Mouse (Mus musculus): ENCODE measurements around the gene Rasl11a.

Rasl11a gene

GRCm38 (mm10) chr5:146844945-146845365 lies at the start of gene Rasl11a:
Rasl11a (plus strand) TSS chr5:146845071.
- DNase-seq (ENCODE audit: low spot score): peak; percentile 76

DNA sequence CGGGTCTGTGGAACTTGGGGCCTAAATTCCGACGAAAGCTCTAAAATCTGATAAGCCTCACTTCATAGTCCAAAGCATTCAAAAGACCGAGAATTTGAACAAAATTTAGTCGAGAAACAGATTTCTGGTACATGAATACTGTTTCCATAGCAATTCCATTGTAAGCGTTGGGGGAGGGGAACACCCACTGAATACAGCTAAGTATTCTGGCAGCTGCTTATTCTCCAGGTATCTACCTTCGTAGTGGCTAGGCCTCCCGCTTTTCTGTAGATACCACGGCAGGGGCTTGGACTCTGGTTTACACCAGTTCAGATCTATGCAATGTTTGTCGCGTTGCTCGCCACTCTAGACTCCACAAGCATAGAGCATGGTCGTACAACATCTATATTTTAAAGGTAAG lies 49.1 kb upstream of the Rasl11a start:
- DNase-seq (ENCODE audit: low spot score): no peak

GRCm38 (mm10) chr5:146798031-146798430 lies 46.8 kb upstream of the Rasl11a start:
- no peak for DNase-seq (ENCODE audit: low spot score)

DNA sequence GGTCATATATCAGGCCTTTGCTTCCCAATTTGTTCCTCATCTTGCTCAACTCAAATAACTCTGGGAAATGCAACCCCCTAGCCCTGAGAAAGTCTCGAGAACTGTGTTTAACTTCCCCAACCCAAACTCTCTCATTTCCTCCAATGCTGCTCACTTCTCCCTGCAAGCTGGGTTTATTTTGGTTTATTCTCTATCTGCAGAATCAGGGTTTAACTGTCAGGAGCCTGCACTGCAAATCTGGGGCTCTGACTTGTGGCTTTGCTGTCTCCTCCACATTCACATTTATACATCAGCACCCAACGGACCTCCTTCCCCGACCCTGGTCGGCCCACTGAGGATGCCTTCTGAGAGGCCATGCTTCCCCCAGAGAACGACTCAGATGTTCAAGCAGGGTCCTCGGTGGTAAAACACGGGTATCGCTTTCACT lies 38.9 kb upstream of the Rasl11a start:
- DNase-seq (ENCODE audit: low spot score): no peak

DNA sequence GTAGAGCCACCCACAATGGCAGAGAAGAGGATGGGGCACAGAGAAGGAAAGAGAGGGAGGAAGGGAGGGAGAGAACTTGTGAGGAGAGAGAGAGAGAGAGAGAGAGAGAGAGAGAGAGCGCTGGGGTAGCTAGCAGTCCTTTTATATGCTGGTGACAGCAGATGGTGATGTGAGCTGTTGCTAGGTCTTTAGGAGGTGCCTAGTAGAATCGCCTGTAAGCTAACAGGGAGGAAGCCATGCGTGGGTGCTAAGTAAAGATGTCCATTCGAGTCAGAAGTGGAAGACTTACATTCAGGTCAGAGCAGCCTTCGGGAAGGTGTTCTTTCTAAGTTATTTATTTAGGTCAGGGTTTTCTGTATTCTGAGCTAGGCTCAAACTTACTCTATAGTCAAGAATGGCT lies 34.9 kb upstream of the Rasl11a start:
- DNase-seq (ENCODE audit: low spot score): no peak

DNA sequence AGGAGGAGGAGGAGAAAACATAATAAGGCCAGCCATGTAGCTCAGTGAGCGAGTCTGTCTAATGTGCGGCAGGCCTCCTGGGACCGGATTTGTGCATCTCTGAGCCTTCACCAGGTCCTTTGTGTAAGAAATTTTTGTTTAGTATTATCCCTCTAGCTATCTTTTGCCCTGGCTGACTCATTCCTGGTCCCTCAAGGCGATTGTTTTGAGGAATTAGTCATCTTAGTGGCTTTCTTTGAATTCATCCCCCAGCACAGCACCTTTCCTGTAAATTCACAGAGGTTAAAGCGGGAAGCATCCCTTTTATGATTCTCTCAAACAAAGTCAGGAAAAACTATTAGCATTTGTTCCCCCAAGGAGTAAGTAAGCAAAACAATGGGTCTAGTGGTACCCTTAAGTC lies 32.0 kb upstream of the Rasl11a start:
- DNase-seq (ENCODE audit: low spot score): no peak

DNA sequence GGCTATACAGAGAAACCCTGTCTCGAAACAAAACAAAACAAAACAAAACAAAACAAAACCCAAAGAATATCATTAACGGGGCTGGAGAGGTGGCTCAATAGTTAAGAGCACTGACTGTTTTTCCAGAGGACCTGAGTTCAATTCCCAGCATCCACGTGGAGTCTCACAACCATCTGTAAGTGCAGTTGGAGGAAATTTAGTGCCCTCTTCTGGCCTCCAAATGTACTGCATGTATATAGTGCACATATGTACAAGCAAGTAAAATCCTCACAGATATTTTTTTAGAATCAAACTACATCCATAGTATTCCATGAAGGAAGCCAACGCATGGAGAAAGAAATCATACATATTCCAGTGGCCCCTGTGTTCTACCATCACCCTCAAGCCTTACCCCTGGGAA lies 31.4 kb upstream of the Rasl11a start:
- no peak for DNase-seq (ENCODE audit: low spot score)

- no peak for DNase-seq (ENCODE audit: low spot score)
These were observed 29.5 kb upstream of the Rasl11a start for GRCm38 (mm10) chr5:146815394-146815793.

- DNase-seq (ENCODE audit: low spot score): no peak
These were observed 27.3 kb upstream of the Rasl11a start for GRCm38 (mm10) chr5:146817583-146817982.

DNA sequence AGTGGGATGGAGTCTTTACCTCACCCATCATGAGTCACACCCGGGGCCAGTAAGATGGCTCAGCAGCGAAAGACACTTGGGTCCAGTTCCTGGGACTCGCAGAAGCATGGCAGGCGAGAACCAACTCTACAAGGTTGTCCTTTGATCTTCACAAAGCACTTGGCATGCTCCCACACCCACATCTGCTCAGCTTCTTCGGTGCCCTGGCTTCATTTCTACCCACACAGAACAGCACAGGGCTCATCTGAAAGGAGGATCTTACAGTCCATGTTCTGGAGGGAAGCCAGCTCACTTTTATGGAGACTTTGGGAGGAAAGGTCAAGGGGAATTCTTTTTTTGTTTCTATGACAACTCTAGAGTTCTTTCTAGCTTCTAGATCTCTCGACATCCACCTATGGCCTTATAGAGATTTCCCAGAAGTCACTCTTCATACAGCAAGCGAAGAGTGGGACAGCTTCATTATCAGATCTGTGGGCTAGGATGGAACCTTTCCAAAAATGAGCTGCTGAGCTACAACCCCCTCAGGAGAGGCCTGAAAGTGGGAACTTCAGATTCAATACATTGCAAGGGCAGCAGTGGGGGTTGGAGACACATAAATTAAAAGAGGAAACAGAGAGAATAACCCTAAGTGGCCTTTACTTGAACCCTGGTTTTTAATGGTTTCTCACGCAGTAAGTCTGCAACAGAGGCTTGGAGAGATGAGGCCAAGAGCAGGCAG lies 25.8 kb upstream of the Rasl11a start:
- no peak for DNase-seq (ENCODE audit: low spot score)

GRCm38 (mm10) chr5:146823005-146823404 lies 21.9 kb upstream of the Rasl11a start:
- DNase-seq (ENCODE audit: low spot score): no peak

- DNase-seq (ENCODE audit: low spot score): no peak
These were observed 15.3 kb upstream of the Rasl11a start for GRCm38 (mm10) chr5:146829528-146829927.

- DNase-seq (ENCODE audit: low spot score): no peak
These were observed 12.5 kb upstream of the Rasl11a start for GRCm38 (mm10) chr5:146832435-146832768.

DNA sequence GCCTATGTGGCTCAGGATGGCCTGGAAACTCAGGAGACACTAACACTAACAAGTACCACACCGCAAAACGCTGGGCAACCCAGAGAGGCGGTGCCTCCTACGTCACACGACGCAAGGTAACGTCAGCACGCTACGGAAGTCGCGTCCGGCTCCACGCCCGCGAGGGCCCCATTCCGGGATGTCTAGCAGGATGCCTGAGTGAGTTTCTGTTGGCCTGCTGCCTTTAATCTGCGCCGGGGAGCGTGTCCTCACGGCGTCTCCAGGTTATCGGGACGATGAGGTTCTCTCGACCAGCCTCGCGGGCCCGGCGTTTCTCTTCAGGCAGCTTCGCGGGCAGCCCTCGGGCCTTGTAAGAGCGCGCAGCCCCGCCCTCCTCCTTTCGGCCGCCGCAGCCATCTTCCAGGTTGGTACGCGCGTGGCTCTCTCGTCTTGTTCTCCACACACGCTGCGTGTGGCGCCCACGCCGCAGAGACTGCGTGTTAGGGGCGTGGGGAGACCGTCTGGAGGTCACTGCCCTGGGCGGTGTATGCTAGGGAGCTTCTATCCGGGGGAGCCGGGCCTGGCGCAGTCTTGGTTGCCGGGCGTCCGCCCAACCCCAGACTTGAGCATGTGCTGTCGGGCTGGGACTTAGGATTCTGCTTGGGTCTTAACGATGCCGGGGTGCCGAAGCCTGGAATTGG lies 12.0 kb upstream of the Rasl11a start, which contains the start of gene Rpl21:
Gene Rpl21 (plus strand): TSS at position 122 of the 680 bp plus-strand sequence.
- peak; percentile 95 for DNase-seq (ENCODE audit: low spot score)

DNA sequence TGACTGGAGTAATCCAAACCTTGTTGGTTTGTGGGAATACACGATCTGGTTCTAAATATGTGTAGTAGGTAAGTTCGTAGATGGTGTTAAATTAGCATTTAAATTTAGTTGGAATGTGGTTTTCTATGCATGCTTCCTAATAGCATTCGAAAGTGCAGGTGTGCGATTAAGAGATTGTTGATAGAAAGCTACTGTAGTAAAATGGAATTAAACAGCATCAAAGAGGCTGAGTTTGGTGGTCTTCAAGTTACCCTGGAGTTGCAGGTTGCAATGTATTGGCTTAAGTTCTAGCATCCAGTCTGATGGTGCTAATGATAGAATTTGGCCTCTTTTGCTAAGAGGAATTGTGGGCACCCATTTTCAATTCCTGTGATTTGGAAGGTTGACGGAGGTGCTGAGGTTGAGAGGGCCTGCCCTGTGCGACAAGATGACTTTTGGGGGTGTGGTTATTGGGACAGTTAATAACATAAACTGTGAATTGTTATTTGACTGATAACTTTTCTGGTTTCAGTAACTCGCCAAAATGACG lies 11.1 kb upstream of the Rasl11a start:
- no peak for DNase-seq (ENCODE audit: low spot score)

GRCm38 (mm10) chr5:146834959-146835358 lies 9.9 kb upstream of the Rasl11a start:
- no peak for DNase-seq (ENCODE audit: low spot score)

- DNase-seq (ENCODE audit: low spot score): no peak
These were observed 6.7 kb upstream of the Rasl11a start for GRCm38 (mm10) chr5:146837967-146838720.

DNA sequence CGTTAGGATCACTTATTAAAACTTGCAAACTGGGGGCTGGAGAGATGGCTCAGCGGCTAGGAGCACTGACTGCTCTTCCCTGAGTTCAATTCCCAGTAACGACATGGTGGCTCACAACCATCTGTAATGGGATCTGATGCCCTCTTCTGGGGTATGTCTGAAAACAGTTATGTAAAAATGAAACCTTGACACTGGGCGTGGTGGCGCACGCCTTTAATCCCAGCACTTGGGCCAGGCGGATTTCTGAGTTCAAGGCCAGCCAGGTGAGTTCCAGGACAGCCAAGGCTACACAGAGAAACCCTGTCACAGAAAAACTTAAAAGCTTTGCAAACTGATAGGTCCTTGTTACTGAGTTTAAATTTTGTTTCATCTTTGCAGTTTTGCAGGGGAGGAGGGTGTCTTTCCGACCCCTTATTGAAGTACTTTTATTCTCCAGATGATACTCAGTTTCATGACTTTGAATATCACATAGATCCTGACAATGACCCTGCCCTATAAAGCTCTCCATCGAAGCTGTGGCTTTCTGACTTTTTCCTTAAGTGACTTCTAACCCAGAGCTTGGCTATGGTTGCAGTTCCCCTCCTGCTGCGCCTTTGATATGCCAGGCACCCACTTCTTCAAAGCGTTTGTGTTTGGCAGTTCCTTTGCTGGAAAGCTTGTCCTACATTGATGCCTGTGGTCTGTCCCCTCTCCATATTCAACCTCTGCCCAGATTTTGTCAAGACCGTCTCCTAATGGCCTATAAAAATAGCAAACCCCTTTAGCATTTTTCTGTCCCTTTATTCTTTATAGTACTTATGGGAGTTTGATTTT lies 5.8 kb upstream of the Rasl11a start:
- DNase-seq (ENCODE audit: low spot score): no peak

GRCm38 (mm10) chr5:146839760-146840159 lies 5.1 kb upstream of the Rasl11a start:
- no peak for DNase-seq (ENCODE audit: low spot score)

GRCm38 (mm10) chr5:146840422-146840821 lies 4.4 kb upstream of the Rasl11a start:
- no peak for DNase-seq (ENCODE audit: low spot score)

GRCm38 (mm10) chr5:146841301-146841700 lies 3.6 kb upstream of the Rasl11a start:
- no peak for DNase-seq (ENCODE audit: low spot score)

DNA sequence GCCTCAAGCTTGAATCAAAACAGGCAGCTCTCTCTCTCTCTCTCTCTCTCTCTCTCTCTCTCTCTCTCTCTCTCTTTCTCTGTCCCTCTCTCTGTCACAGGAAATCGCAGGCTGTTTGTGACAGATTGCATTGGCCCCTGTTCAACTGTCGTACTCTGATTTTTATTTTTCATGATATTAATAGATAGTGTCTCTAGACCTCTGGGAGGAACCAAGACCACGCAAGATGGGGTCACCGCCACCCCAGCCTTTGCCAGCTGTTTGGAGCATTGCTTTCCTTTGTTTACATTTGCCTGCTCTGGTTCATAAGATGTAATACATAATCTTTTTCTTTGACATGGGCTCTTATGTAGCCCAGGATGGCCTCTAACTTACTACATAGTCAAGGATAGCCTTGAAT lies 2.9 kb upstream of the Rasl11a start:
- no peak for DNase-seq (ENCODE audit: low spot score)
